Mouse (Mus musculus): ENCODE data around the gene Col9a1.

DNA sequence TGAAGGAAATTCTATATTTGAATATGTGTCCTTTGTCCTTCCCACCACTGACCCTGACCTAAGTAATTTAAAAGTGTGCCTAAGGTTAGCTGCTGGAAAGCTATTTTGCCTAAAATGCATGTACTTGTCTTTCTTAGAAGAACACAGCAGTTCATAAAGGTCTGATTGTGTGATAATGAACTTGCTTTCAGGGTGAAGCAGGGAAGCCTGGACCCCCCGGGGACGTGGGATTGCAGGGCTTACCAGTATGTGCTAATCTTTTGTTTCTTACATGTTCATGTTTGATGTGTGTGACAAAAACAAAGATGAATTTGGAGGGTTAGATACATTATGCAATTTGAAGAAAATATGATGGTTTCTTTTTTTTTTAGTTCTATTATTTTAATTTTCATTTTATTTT lies 44.8 kb downstream of the Col9a1 start:
- TF ChIP-seq CTCF (IDR thresholded peaks at IDR 0.05; ENCODE audit: extremely low read depth, insufficient read depth, low read length) (no peak), POLR2A (IDR thresholded peaks at IDR 0.05; ENCODE audit: extremely low read depth, insufficient read depth, low read length) (no peak)
